Mouse (Mus musculus) limb, embryonic 14.5 days (tissue): ENCODE measurements around the gene Cdk9. TPM values are rescaled to one million over a fixed set of nuclear protein-coding genes. Genes with fewer than 3 reads are reported as not detected.

Source experiments
- ATAC-seq: fragments of 200-750 bp; cut with Nextera tagmentation; 2 replicates; pipeline ENCODE4 v1.8.0; 2017; ENCODE audit warnings: low read depth, moderate number of reproducible peaks, moderate TSS enrichment; ENCODE audit not compliant: low FRiP score
- DNase-seq: peaks from one replicate; pipeline ENCODE4 v3.0.0-alpha.2; 2015; ENCODE audit warnings: low spot score
- H3K27ac ChIP-seq: fragments of 300-500 bp; sonication (generic); replicated peaks from 2 replicates; pipeline ENCODE4 v1.5.1; 2014; ENCODE audit warnings: low read depth, mild to moderate bottlenecking, low read length, moderate library complexity, mixed read lengths
- H3K27me3 ChIP-seq: fragments of 300-500 bp; sonication (generic); 2 replicates; pipeline ENCODE4 v1.6.1; 2014; ENCODE audit warnings: low read length, mixed read lengths; ENCODE audit not compliant: control insufficient read depth, insufficient read depth
- H3K36me3 ChIP-seq: fragments of 300-500 bp; sonication (generic); 2 replicates; pipeline ENCODE4 v1.6.1; 2014; ENCODE audit warnings: mild to moderate bottlenecking, low read length, moderate library complexity, mixed read lengths; ENCODE audit not compliant: control insufficient read depth, insufficient read depth
- H3K4me1 ChIP-seq: fragments of 300-500 bp; sonication (generic); 2 replicates; pipeline ENCODE4 v1.6.1; 2014; ENCODE audit warnings: antibody characterized with exemption, low read length, mixed read lengths; ENCODE audit not compliant: control insufficient read depth, insufficient read depth
- H3K4me2 ChIP-seq: fragments of 300-500 bp; sonication (generic); replicated peaks from 2 replicates; pipeline ENCODE4 v1.6.1; 2014; ENCODE audit warnings: low read depth, mild to moderate bottlenecking, low read length, moderate library complexity; ENCODE audit not compliant: severe bottlenecking
- H3K4me3 ChIP-seq: fragments of 300-500 bp; sonication (generic); replicated peaks from 2 replicates; pipeline ENCODE4 v1.5.1; 2014; ENCODE audit warnings: low read length
- H3K9ac ChIP-seq: fragments of 300-500 bp; sonication (generic); 2 replicates; pipeline ENCODE4 v1.6.1; 2014; ENCODE audit warnings: mild to moderate bottlenecking, low read depth, low read length, moderate library complexity; ENCODE audit not compliant: severe bottlenecking
- H3K9me3 ChIP-seq: fragments of 300-500 bp; sonication (generic); 2 replicates; pipeline ENCODE4 v1.6.1; 2016; ENCODE audit warnings: low read length; ENCODE audit not compliant: control insufficient read depth
- POLR2A ChIP-seq: fragments of 200-500 bp; IDR thresholded peaks from 2 replicates; pipeline ENCODE4 v1.8.0; 2012; ENCODE audit warnings: inconsistent platforms, mild to moderate bottlenecking, moderate library complexity, borderline replicate concordance; ENCODE audit not compliant: insufficient read depth, insufficient read length; ENCODE audit errors: extremely low read depth
- WGBS: fragments of 180-500 bp; shearing (Covaris S2); extraction: QIAGEN DNeasy Blood & Tissue Kit; methylation state at CpG from one replicate; pipeline ENCODE4 v1.1.7; 2014; 5-methylcytosine and 5-hydroxymethylcytosine counted together
- polyA plus RNA-seq, 2 experiments: library from polyadenylated mRNA; depleted of rRNA in 1 of 2; stranded (reverse) in 1 of 2; unstranded in 1 of 2; fragments of >200 nt; fragmentation: Nextera tagmentation in 1 of 2; extraction: Ambion mirVana in 1 of 2; gene quantifications; 2 replicates each; pipeline versions ENCODE4 v1.2.1 to v1.2.3; 2012 to 2014

Cdk9 gene
- polyA plus RNA-seq, 2 experiments = 84.7 to 211 TPM

- no peaks in the 10 kb centered on the region for H3K9me3 ChIP-seq
- H3K4me1 ChIP-seq = peaks cover 9% of the 10 kb centered on the region
- no peak for ATAC-seq
- no peaks in the 10 kb centered on the region for H3K27me3 ChIP-seq
- no peak overlapping the region for H3K4me2 ChIP-seq
- no peak overlapping the region for H3K9ac ChIP-seq
- no peak for TF ChIP-seq POLR2A
- H3K4me3 ChIP-seq = no peak overlapping the region
- peaks cover 46% of the 10 kb centered on the region for H3K36me3 ChIP-seq
- WGBS = 78% methylated on average over 7 of the region's 7 CpGs
- no peak for DNase-seq
- H3K27ac ChIP-seq = no peak overlapping the region
Observed at GRCm38 (mm10) chr2:32750199-32750598, 37.3 kb upstream of the Cdk9 start.

GRCm38 (mm10) chr2:32749082-32749481 lies 36.2 kb upstream of the Cdk9 start:
- H3K36me3 ChIP-seq = peaks cover 43% of the 10 kb centered on the region

GRCm38 (mm10) chr2:32744272-32744982 lies 31.6 kb upstream of the Cdk9 start:
- WGBS = 71% methylated on average over 15 of the region's 15 CpGs
- no peak for TF ChIP-seq POLR2A
- no peak overlapping the region for H3K9ac ChIP-seq
- H3K27ac ChIP-seq = no peak overlapping the region
- peaks cover 12% of the 10 kb centered on the region for H3K27me3 ChIP-seq
- ATAC-seq (no peak), DNase-seq (no peak)
- H3K36me3 ChIP-seq = peaks cover 30% of the 10 kb centered on the region; the same call in 1 of the 2 replicates
- no peaks in the 10 kb centered on the region for H3K9me3 ChIP-seq
- H3K4me2 ChIP-seq = no peak overlapping the region
- peaks cover 12% of the 10 kb centered on the region for H3K4me1 ChIP-seq
- no peak overlapping the region for H3K4me3 ChIP-seq

More at GRCm38 (mm10) chr2:32749082-32749481, 36.2 kb upstream of the Cdk9 start:
- Histone ChIP-seq H3K9ac (no peak overlapping the region), H3K27ac (no peak overlapping the region), H3K4me1 (peaks cover 9% of the 10 kb centered on the region), H3K4me2 (no peak overlapping the region), H3K27me3 (no peaks in the 10 kb centered on the region), H3K9me3 (no peaks in the 10 kb centered on the region), H3K4me3 (no peak overlapping the region)
- 90% methylated on average over 16 of the region's 16 CpGs for whole genome bisulfite sequencing
- no peak for DNase-seq
- no peak for TF ChIP-seq POLR2A
- no peak for ATAC-seq

- Histone ChIP-seq H3K36me3 (peaks cover 17% of the 10 kb centered on the region; the same call in 1 of the 2 replicates), H3K4me2 (peak overlapping the region; percentile 94), H3K9ac (peak overlapping the region; percentile 52; the same call in 1 of the 2 replicates), H3K27me3 (peaks cover 12% of the 10 kb centered on the region), H3K4me3 (peak overlapping the region; percentile 46), H3K9me3 (no peaks in the 10 kb centered on the region), H3K27ac (no peak overlapping the region), H3K4me1 (peaks cover 12% of the 10 kb centered on the region)
- no peak for DNase-seq
- WGBS = 3% methylated on average over 15 of the region's 18 CpGs
- TF ChIP-seq POLR2A = no peak
- ATAC-seq = peak; percentile 62
Observed at GRCm38 (mm10) chr2:32742173-32742531, 29.3 kb upstream of the Cdk9 start.

GRCm38 (mm10) chr2:32741273-32742172 lies 28.6 kb upstream of the Cdk9 start:
- Histone ChIP-seq H3K4me3 (peak overlapping the region; percentile 46), H3K27ac (no peak overlapping the region), H3K9me3 (no peaks in the 10 kb centered on the region), H3K4me1 (peaks cover 12% of the 10 kb centered on the region), H3K4me2 (peak overlapping the region; percentile 94), H3K36me3 (peaks cover 12% of the 10 kb centered on the region; the same call in 1 of the 2 replicates), H3K9ac (peak overlapping the region; percentile 52), H3K27me3 (peaks cover 12% of the 10 kb centered on the region)
- ATAC-seq (peak; percentile 68; the same call in 1 of the 2 replicates), DNase-seq (peak; percentile 51)
- no peak for TF ChIP-seq POLR2A
- 4% methylated on average over 35 of the region's 58 CpGs for WGBS
